Mouse (Mus musculus) stomach, postnatal 0 days (tissue): ENCODE measurements at regions not wholly inside any gene's neighbourhood (a gene's known extent, or its start where the extent isn't known, plus 50 kb on each side); places are given as distances from the start of the nearest gene placed in this dataset.

Experiments
- CTCF ChIP-seq: IDR thresholded peaks from 2 replicates; pipeline ENCODE4 v1.5.1; 2016; ENCODE audit warnings: antibody characterized with exemption, low read depth, mild to moderate bottlenecking, moderate library complexity
- EP300 ChIP-seq: optimal IDR thresholded peaks from 2 replicates; pipeline ENCODE3; 2016; ENCODE audit warnings: antibody characterized with exemption

GRCm38 (mm10) chr9:59231186-59231585 lies 60.2 kb upstream of the Adpgk start:
- TF ChIP-seq CTCF (no peak), EP300 (no peak)
